Mouse (Mus musculus): ENCODE results near the gene Ngrn.

Ngrn gene

GRCm38 (mm10) chr7:80261372-80261990, 466 bp downstream of the Ngrn start:
- in situ Hi-C loops (cut with MboI; ENCODE audit: low sequenced_read_pairs), result no loop called here

GRCm38 (mm10) chr7:80264606-80265005, 3.6 kb downstream of the Ngrn start:
- in situ Hi-C loops (cut with MboI; ENCODE audit: low sequenced_read_pairs), result no loop called here

GRCm38 (mm10) chr7:80267764-80268163, 6.7 kb downstream of the Ngrn start:
- in situ Hi-C loops (cut with MboI; ENCODE audit: low sequenced_read_pairs), result no loop called here

- in situ Hi-C loops (cut with MboI; ENCODE audit: low sequenced_read_pairs), result no loop called here
Observed at GRCm38 (mm10) chr7:80268897-80269750, 8.1 kb downstream of the Ngrn start, which contains the start of gene Vps33b. Vps33b (plus strand) TSS chr7:80269649.

- in situ Hi-C loops (cut with MboI; ENCODE audit: low sequenced_read_pairs), result no loop called here
Observed at GRCm38 (mm10) chr7:80269751-80270255, 8.8 kb downstream of the Ngrn start.

GRCm38 (mm10) chr7:80273456-80273855, 12.4 kb downstream of the Ngrn start:
- in situ Hi-C loops (cut with MboI; ENCODE audit: low sequenced_read_pairs), result no loop called here

- in situ Hi-C loops (cut with MboI; ENCODE audit: low sequenced_read_pairs), result no loop called here
Observed at GRCm38 (mm10) chr7:80276374-80276773, 15.4 kb downstream of the Ngrn start.

GRCm38 (mm10) chr7:80280032-80280431, 19.0 kb downstream of the Ngrn start:
- in situ Hi-C loops (cut with MboI; ENCODE audit: low sequenced_read_pairs), result no loop called here

- in situ Hi-C loops (cut with MboI; ENCODE audit: low sequenced_read_pairs), result no loop called here
Observed at GRCm38 (mm10) chr7:80280998-80281397, 20.0 kb downstream of the Ngrn start.

- in situ Hi-C loops (cut with MboI; ENCODE audit: low sequenced_read_pairs), result no loop called here
Observed at GRCm38 (mm10) chr7:80281646-80282045, 20.6 kb downstream of the Ngrn start.

- in situ Hi-C loops (cut with MboI; ENCODE audit: low sequenced_read_pairs), result no loop called here
Observed at GRCm38 (mm10) chr7:80283226-80283918, 22.4 kb downstream of the Ngrn start.

- in situ Hi-C loops (cut with MboI; ENCODE audit: low sequenced_read_pairs), result no loop called here
Observed at GRCm38 (mm10) chr7:80284391-80284790, 23.4 kb downstream of the Ngrn start.

GRCm38 (mm10) chr7:80285725-80286124, 24.7 kb downstream of the Ngrn start:
- in situ Hi-C loops (cut with MboI; ENCODE audit: low sequenced_read_pairs), result no loop called here

GRCm38 (mm10) chr7:80287736-80288135, 26.7 kb downstream of the Ngrn start:
- in situ Hi-C loops (cut with MboI; ENCODE audit: low sequenced_read_pairs), result no loop called here

GRCm38 (mm10) chr7:80294062-80294763, 33.2 kb downstream of the Ngrn start, which contains the start of gene Prc1:
Prc1 (plus strand) TSS chr7:80294450.
- in situ Hi-C loops (cut with MboI; ENCODE audit: low sequenced_read_pairs), result no loop called here

GRCm38 (mm10) chr7:80294764-80295648, 34.0 kb downstream of the Ngrn start:
- in situ Hi-C loops (cut with MboI; ENCODE audit: low sequenced_read_pairs), result no loop called here

- in situ Hi-C loops (cut with MboI; ENCODE audit: low sequenced_read_pairs), result no loop called here
Observed at GRCm38 (mm10) chr7:80296462-80296861, 35.4 kb downstream of the Ngrn start.

GRCm38 (mm10) chr7:80297041-80297440, 36.0 kb downstream of the Ngrn start:
- in situ Hi-C loops (cut with MboI; ENCODE audit: low sequenced_read_pairs), result no loop called here

GRCm38 (mm10) chr7:80298754-80299153, 37.7 kb downstream of the Ngrn start:
- in situ Hi-C loops (cut with MboI; ENCODE audit: low sequenced_read_pairs), result no loop called here

- in situ Hi-C loops (cut with MboI; ENCODE audit: low sequenced_read_pairs), result no loop called here
Observed at GRCm38 (mm10) chr7:80299568-80299967, 38.6 kb downstream of the Ngrn start.

Data from CH12F3 (cell line).